Mouse (Mus musculus): ENCODE data around the gene Mlycd.
"Not testable (repeated sequence)": the region's sequence is repeated elsewhere in the genome, so short reads cannot be mapped to it uniquely, and the experiment has no call there.

Gene Mlycd

GRCm38 (mm10) chr8:119394524-119395026 lies at the start of gene Mlycd:
Gene Mlycd (plus strand): TSS chr8:119394878.
- CTCF ChIA-PET = interaction anchor here (1.0 kb wide), 1 partner anchor 18 kb away, joined by 3 read pairs; no protein-coding TSS in a partner anchor

DNA sequence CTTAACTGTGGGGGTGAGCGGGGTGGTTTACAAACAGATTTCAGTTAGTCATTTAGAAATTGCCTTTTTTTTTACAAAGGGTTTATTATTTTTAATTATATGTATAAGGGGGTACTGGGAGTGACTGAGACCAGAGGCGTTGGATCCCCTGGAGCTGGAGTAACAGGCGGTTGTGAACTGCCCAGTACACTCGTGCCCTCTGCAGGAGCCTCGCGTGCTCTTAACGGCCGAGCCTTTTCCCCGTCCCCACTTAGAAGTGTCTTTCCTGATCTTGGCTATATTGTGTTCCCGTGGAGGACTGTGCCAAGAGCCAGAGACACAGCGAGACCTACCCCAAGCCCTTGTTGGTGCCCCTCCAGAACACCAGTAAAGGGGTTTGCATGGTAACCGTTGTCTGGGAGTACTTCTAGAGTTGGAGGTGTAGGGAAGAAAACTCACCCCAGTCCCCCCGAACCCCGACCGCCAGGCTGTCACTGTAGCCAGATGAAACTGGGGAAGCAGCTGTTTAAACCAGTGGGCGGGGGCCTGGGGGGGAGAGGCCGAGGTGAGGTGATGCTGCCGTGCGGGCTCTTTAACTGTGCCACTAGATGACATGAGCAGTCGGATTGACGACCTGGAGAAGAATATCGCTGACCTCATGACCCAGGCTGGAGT lies 49.5 kb upstream of the Mlycd start:
- CTCF ChIA-PET = no interaction called here

DNA sequence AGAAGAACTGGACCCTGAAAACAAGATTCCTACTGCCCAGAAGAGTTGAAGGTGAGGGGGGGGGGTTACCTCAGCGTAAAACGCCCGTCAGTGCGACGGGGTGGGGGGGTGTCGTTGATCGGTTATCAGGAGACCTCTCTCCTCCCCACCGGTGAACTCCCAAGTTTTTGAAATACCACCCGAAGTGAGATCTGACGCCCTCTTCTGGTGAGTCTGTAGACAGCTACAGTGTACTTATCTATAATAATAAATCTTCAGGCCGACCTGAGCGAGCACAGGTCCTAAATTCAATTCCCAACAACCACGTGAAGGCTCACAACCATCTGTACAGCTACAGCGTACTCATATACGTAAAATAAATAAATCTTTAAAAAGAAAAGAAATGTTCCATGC lies 49.0 kb upstream of the Mlycd start:
- CTCF ChIA-PET = no interaction called here

- CTCF ChIA-PET = no interaction called here
These were observed 43.0 kb upstream of the Mlycd start for GRCm38 (mm10) chr8:119351647-119352046.

- CTCF ChIA-PET = no interaction called here
These were observed 41.6 kb upstream of the Mlycd start for GRCm38 (mm10) chr8:119352977-119353658.

DNA sequence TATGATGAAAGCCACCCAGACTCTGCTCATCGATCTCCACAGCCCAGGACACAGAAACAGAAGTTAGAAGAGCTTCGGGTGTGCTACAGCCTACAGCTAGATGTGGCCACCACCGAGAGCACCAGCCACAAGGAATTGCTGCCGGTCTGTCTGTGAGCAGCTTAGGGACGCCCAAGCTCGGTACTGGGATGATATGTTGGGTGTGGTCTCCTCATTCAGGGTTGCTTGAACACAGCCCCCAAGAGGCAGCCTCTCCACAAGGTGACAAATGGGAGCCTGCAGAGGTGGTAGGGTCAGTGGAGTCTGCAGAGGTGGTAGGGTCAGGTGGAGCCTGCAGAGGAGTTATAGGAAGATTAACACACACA lies 41.0 kb upstream of the Mlycd start:
- CTCF ChIA-PET = no interaction called here

DNA sequence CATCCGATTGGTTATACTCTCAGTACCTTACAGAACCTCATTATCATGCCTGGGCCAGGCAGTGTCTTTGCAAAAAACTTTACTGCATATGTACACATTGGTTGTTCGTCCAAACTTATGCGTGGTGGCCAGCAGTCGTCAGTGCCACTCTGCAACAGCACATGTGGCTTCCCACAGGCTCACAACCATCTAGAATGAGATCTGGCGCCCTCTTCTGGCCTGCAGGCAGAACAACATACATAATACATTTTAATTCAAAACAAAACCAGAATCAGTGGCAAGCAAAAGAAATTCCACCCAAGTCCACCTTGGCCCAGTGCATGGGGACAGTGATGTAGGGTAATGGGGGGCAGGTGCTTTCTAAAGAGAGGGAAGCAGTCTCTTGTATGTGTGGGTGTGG lies 38.0 kb upstream of the Mlycd start:
- CTCF ChIA-PET = not testable (repeated sequence)

- CTCF ChIA-PET = no interaction called here
These were observed 36.5 kb upstream of the Mlycd start for GRCm38 (mm10) chr8:119358175-119358574.

- CTCF ChIA-PET = interaction anchor here (0.6 kb wide), 1 partner anchor 17 kb away, joined by 3 read pairs; no protein-coding TSS in a partner anchor
These were observed 35.8 kb upstream of the Mlycd start for GRCm38 (mm10) chr8:119358836-119359235.

DNA sequence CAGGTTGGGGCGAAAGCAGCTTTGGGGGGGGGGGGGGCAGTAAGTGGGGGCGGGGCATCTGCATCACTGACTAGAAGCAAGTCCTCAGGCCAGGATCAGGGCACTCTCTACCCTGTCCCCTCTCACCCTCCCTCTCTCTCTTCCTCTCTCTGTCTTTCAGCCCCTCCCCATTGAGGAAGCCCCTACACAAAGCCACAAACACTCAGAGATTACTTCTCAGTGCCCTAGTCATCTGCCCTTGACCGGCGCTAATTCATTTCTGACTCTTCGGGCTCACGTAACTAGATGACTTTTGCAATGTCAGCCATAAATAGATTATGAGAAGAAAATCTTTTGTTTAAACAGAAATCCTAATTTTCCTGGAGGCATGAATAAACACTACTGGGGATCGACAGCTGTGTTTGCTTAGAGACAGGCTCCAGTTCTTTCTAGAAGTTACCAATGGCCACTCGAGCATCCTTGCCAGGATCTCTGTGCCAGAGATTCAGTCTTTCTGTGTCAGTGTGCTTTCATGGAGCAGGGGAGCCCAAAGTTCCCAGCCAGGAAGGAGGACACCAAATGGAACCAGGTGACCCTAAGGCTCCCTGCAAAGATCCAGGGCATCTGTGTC lies 33.9 kb upstream of the Mlycd start:
- CTCF ChIA-PET = no interaction called here

GRCm38 (mm10) chr8:119374716-119375115 lies 20.0 kb upstream of the Mlycd start:
- CTCF ChIA-PET = interaction anchor here (0.9 kb wide), 1 partner anchor 1456 kb away, joined by 6 read pairs; no protein-coding TSS in a partner anchor

DNA sequence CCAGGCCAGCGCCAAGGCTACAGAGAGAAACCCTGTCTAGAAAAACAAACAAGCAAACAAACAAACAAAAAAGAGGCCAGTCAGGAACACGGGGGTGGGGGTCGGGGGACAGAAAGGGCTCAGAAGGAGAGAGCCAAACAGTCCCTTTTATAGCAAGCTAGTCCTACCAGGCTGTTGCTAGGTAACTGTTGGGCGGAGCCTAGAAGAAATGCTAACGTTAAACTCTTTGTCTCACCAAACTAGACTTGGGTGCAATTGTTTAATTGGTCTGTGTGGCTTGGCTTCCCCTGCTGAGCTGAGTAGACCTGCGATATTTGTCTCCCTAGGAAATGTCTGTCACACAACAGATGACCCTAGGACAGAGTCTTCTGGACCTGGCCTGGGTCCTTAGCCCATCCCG lies 16.2 kb upstream of the Mlycd start:
- CTCF ChIA-PET = no interaction called here

- CTCF ChIA-PET = no interaction called here
These were observed 14.1 kb upstream of the Mlycd start for GRCm38 (mm10) chr8:119380619-119381018.

DNA sequence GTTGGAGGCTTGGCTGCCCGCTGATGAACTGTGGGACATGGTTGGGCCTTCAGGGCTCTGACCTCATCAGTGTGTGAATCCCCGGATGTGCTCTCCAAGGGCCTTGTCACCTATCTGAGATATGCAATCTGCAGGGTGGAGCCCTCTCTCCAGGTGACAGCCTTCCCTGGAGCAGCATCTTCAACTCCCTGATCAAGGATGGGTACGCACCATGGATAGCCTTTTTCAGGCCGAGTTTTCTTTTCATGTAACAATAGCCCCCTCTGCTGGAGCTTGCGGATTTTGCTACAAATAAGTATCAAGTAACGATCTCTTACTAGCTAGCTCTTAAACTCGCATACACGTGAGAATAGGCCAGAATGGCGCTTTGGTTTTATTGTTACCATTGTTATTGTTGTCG lies 10.2 kb upstream of the Mlycd start:
- CTCF ChIA-PET = no interaction called here

- CTCF ChIA-PET = no interaction called here
These were observed 8.8 kb upstream of the Mlycd start for GRCm38 (mm10) chr8:119385854-119386253.

- CTCF ChIA-PET = no interaction called here
These were observed 7.7 kb upstream of the Mlycd start for GRCm38 (mm10) chr8:119386988-119387387.

DNA sequence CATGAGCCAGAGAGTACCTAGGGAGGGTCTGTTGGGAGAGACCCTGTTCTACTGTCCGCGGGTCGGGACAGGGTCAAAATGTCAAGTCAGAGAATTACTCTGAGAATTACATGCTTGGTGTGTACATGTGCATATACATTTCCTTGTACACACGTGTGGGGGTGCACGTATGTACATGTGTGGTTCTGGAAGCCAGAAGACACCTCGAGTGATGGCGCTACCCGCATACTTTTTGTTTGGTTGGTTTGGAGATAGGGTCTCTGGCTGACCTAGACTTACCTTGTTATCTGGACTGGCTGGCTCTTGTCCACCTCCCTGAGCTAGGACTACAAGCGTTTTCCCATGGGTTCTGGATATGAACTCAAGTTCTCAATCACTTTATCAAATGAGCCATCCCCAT lies 581 bp upstream of the Mlycd start:
- CTCF ChIA-PET = no interaction called here

- CTCF ChIA-PET = interaction anchor here (0.7 to 1.0 kb wide), 2 partner anchors 18 to 23 kb away, joined by 3 to 5 read pairs; no protein-coding TSS in a partner anchor
These were observed 633 bp downstream of the Mlycd start for GRCm38 (mm10) chr8:119395072-119395950.

DNA sequence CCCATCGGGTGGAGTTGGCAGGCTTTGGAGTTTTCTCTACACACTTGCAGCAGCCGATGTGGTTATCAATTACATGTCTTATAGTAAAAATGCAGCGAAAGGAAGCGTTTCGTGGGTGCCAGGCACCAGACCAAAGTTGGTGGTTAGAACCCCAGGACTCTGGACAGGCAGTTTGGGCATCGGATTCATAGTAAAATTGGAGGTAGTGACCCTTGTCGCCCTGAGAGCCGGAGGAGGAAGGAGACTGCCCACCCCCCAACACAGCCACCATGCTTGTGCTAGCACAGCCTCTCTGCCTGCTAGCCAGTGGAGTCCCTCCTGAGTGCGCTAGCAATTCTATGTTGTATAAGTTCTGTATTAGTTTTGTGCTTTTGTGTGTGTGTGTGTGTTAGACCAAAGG lies 3.9 kb downstream of the Mlycd start:
- CTCF ChIA-PET = no interaction called here

DNA sequence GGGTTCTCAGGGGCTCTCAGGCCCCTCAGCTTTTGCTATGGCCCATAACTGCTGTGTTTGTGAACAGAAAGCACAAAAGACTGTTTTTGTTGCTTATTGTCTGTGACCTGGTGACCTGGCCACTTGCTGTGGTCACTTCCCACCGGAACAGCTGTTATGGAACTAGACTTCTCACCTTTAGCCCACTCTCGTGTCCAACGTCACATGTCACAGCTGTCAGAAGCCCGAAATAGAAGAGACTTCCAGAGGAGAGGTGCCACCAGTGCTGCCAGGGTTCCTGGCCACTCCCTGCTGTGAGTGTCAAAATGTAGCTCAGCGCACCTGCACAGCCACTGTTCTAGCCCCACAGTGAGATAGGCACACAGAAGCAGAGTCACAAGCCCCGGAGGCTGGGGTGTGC lies 4.6 kb downstream of the Mlycd start:
- CTCF ChIA-PET = no interaction called here

DNA sequence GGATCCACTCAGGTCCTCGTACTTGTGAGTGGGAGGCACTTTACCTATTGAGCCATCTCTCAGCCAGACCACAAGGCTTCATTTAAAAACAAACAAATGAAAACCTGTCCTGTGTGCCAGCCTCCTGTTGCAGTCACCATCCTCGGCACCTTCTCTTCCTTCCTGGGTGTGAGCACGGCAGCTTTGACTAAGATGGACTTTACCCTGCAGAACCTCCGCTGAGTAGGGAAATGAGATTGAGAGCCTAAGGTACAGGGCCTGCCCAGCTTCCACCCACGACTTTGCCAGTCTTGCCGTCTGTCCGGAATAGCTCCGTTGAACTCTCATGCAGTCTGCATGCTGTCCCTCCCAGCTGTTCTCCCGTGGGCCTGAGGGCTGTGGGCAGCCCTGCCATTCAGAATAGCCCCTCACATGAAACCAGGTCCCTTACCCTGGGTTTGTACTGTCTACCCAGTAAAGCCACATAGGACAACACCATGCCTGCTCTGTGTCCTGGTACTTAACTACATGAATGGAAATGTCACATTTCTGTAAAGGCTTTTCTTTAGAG lies 5.5 kb downstream of the Mlycd start:
- CTCF ChIA-PET = no interaction called here

DNA sequence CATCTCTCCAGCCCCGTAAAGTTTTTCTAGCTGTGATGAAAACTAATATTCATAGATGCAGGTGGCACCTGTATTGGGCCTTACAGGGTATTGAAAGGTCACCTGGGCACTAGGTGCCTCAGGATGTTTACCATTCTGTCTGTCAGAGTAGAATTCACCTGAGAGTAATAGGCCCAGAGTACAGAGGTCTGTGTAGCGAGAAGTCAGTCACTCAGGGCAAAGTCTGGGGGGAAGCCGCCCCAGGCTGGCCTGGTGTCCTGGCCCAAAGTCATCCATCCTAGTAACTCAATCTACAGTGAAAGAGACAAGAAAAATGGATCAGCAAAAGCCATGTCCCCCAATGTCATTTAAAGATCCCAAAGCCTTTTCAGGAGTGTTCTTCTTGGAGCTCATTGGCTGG lies 6.2 kb downstream of the Mlycd start:
- CTCF ChIA-PET = no interaction called here
